Mouse (Mus musculus) G1E (cell line): ENCODE results near the gene Reln. TPM values are rescaled to one million over a fixed set of nuclear protein-coding genes. Genes with fewer than 3 reads are reported as not detected.

Experiments used
- ATAC-seq: 2 replicates; pipeline ENCODE4 v1.8.0; 2016; ENCODE audit warnings: mild to moderate bottlenecking; ENCODE audit not compliant: insufficient number of reproducible peaks, poor library complexity, low FRiP score, severe bottlenecking; ENCODE audit errors: extremely low read depth
- DNase-seq: peaks from one replicate; pipeline ENCODE4 v3.0.0; 2012; ENCODE audit warnings: low spot score
- H3K27me3 ChIP-seq: 2 replicates; pipeline ENCODE4 v1.6.1; 2012; ENCODE audit warnings: mild to moderate bottlenecking, low read length, inconsistent platforms; ENCODE audit not compliant: insufficient read depth
- H3K36me3 ChIP-seq: replicated peaks from 2 replicates; pipeline ENCODE3; 2012; ENCODE audit warnings: mild to moderate bottlenecking, inconsistent platforms
- H3K4me1 ChIP-seq: 2 replicates; pipeline ENCODE4 v1.6.1; 2012; ENCODE audit warnings: low read depth, low read length, inconsistent platforms, mixed read lengths; ENCODE audit not compliant: insufficient read depth
- H3K4me3 ChIP-seq: 2 replicates; pipeline ENCODE4 v1.5.1; 2012; ENCODE audit warnings: low read depth, mild to moderate bottlenecking, inconsistent platforms, low read length, moderate library complexity, mixed read lengths
- H3K9me3 ChIP-seq: replicated peaks from 2 replicates; pipeline ENCODE4 v1.6.1; 2012; ENCODE audit warnings: inconsistent platforms
- CTCF ChIP-seq: IDR thresholded peaks from 2 replicates; pipeline ENCODE4 v1.5.1; 2012; ENCODE audit warnings: low read depth, low read length, inconsistent platforms, mixed read lengths
- GATA1 ChIP-seq: IDR thresholded peaks from 2 replicates; pipeline ENCODE4 v1.6.1; 2012; ENCODE audit warnings: borderline replicate concordance, low read length, inconsistent platforms, mixed read lengths
- GATA2 ChIP-seq: IDR thresholded peaks from 2 replicates; pipeline ENCODE4 v1.6.1; 2012; ENCODE audit warnings: low read depth, low read length, inconsistent platforms, borderline replicate concordance
- POLR2AphosphoS5 ChIP-seq: IDR thresholded peaks from 2 replicates; pipeline ENCODE4 v1.6.1; 2012; ENCODE audit warnings: low read depth, low read length, inconsistent platforms; ENCODE audit not compliant: insufficient replicate concordance
- TAL1 ChIP-seq: conservative IDR thresholded peaks from 2 replicates; pipeline ENCODE4 v1.6.1; 2012; ENCODE audit warnings: low read depth, low read length, inconsistent platforms, mixed read lengths
- polyA plus RNA-seq: library from polyadenylated mRNA; stranded (reverse); fragments of >175 nt; gene quantifications from 2 replicates; pipeline ENCODE4 v1.2.3, GENCODE M21; 2012
- total RNA-seq, 2 experiments: library from RNA; stranded (forward) in 1 of 2; stranded (reverse) in 1 of 2; fragments of 200-1000 nt in 1 of 2; fragments of >200 nt in 1 of 2; fragmentation: Nextera tagmentation in 1 of 2; gene quantifications; 2 replicates each; pipeline ENCODE4 v1.2.3; 2014 to 2017

The Reln gene
- total and polyA plus RNA-seq, 3 experiments: 0.04 to 42.8 (median 1.1) TPM

GRCm38 (mm10) chr5:22039375-22040149, 304.9 kb downstream of the Reln start:
- ATAC-seq (no peak), DNase-seq (no peak)
- no peak overlapping the region for H3K4me3 ChIP-seq
- H3K27me3 ChIP-seq: no peaks in the 10 kb centered on the region
- H3K9me3 ChIP-seq: no peaks in the 10 kb centered on the region
- H3K4me1 ChIP-seq: no peaks in the 10 kb centered on the region
- no peaks in the 10 kb centered on the region for H3K36me3 ChIP-seq
- TF ChIP-seq TAL1: no peak
- no peak for TF ChIP-seq GATA2
- no peak for TF ChIP-seq GATA1
- TF ChIP-seq POLR2AphosphoS5: no peak
- TF ChIP-seq CTCF: no peak

GRCm38 (mm10) chr5:22035201-22035600, 309.3 kb downstream of the Reln start:
- Histone ChIP-seq H3K4me3 (no peak overlapping the region), H3K4me1 (no peaks in the 10 kb centered on the region), H3K36me3 (no peaks in the 10 kb centered on the region), H3K27me3 (no peaks in the 10 kb centered on the region), H3K9me3 (no peaks in the 10 kb centered on the region)
- ATAC-seq: no peak
- DNase-seq: no peak
- TF ChIP-seq GATA1 (no peak), CTCF (no peak), TAL1 (no peak), POLR2AphosphoS5 (no peak), GATA2 (no peak)

- ATAC-seq: no peak
- Histone ChIP-seq H3K9me3 (no peaks in the 10 kb centered on the region), H3K4me3 (no peak overlapping the region), H3K36me3 (no peaks in the 10 kb centered on the region), H3K27me3 (no peaks in the 10 kb centered on the region), H3K4me1 (no peaks in the 10 kb centered on the region)
- TF ChIP-seq POLR2AphosphoS5: no peak
- no peak for TF ChIP-seq CTCF
- DNase-seq: no peak
These were observed 311.5 kb downstream of the Reln start for GRCm38 (mm10) chr5:22033039-22033438.

- TF ChIP-seq TAL1: no peak
- TF ChIP-seq CTCF: no peak
- TF ChIP-seq POLR2AphosphoS5: no peak
- no peak for TF ChIP-seq GATA2
- no peak for TF ChIP-seq GATA1
These were observed 312.8 kb downstream of the Reln start for GRCm38 (mm10) chr5:22031653-22032052.

GRCm38 (mm10) chr5:22028379-22028778, 316.1 kb downstream of the Reln start:
- Histone ChIP-seq H3K9me3 (no peaks in the 10 kb centered on the region), H3K36me3 (no peaks in the 10 kb centered on the region), H3K27me3 (no peaks in the 10 kb centered on the region), H3K4me1 (no peaks in the 10 kb centered on the region), H3K4me3 (no peak overlapping the region)
- no peak for ATAC-seq
- no peak for DNase-seq
- TF ChIP-seq CTCF: no peak

More at GRCm38 (mm10) chr5:22031653-22032052, 312.8 kb downstream of the Reln start:
- ATAC-seq (no peak), DNase-seq (no peak)
- H3K9me3 ChIP-seq: no peaks in the 10 kb centered on the region
- H3K36me3 ChIP-seq: no peaks in the 10 kb centered on the region
- H3K4me3 ChIP-seq: no peak overlapping the region
- H3K27me3 ChIP-seq: no peaks in the 10 kb centered on the region
- no peaks in the 10 kb centered on the region for H3K4me1 ChIP-seq

- Histone ChIP-seq H3K27me3 (no peaks in the 10 kb centered on the region), H3K9me3 (no peaks in the 10 kb centered on the region)
These were observed 317.1 kb downstream of the Reln start for GRCm38 (mm10) chr5:22027240-22027875.

More at GRCm38 (mm10) chr5:22027240-22027875, 317.1 kb downstream of the Reln start:
- no peak for DNase-seq
- Histone ChIP-seq H3K4me1 (no peaks in the 10 kb centered on the region), H3K36me3 (no peaks in the 10 kb centered on the region), H3K4me3 (no peak overlapping the region)
- TF ChIP-seq GATA1 (no peak), CTCF (no peak), POLR2AphosphoS5 (no peak), TAL1 (no peak), GATA2 (no peak)
- no peak for ATAC-seq
